Mouse (Mus musculus): ENCODE results near the gene Vac14. TPM values are rescaled to one million over a fixed set of nuclear protein-coding genes. Genes with fewer than 3 reads are reported as not detected.

Vac14 gene
- polyA plus RNA-seq, 1 experiment: 24.3 TPM

GRCm38 (mm10) chr8:110626431-110626830, 8.0 kb downstream of the Vac14 start:
- H3K27ac ChIP-seq (ENCODE audit: insufficient read depth, low read length): no peak overlapping the region
- TF ChIP-seq POLR2A (IDR thresholded peaks at IDR 0.05; ENCODE audit: extremely low read depth, insufficient read depth, low read length) (no peak), CTCF (IDR thresholded peaks at IDR 0.05; ENCODE audit: extremely low read depth, insufficient read depth, low read length) (no peak)
- H3K4me1 ChIP-seq (ENCODE audit: control insufficient read depth, insufficient read depth, low read length): peaks cover 5% of the 10 kb centered on the region
- no peak overlapping the region for H3K4me3 ChIP-seq (ENCODE audit: insufficient read depth, low read length)

- Histone ChIP-seq H3K27ac (ENCODE audit: insufficient read depth, low read length) (no peak overlapping the region), H3K4me1 (ENCODE audit: control insufficient read depth, insufficient read depth, low read length) (peaks cover 5% of the 10 kb centered on the region), H3K4me3 (ENCODE audit: insufficient read depth, low read length) (no peak overlapping the region)
- no peak for TF ChIP-seq POLR2A (IDR thresholded peaks at IDR 0.05; ENCODE audit: extremely low read depth, insufficient read depth, low read length)
- TF ChIP-seq CTCF (IDR thresholded peaks at IDR 0.05; ENCODE audit: extremely low read depth, insufficient read depth, low read length): peak; percentile 50
These were observed 11.1 kb downstream of the Vac14 start for GRCm38 (mm10) chr8:110629245-110630063.

DNA sequence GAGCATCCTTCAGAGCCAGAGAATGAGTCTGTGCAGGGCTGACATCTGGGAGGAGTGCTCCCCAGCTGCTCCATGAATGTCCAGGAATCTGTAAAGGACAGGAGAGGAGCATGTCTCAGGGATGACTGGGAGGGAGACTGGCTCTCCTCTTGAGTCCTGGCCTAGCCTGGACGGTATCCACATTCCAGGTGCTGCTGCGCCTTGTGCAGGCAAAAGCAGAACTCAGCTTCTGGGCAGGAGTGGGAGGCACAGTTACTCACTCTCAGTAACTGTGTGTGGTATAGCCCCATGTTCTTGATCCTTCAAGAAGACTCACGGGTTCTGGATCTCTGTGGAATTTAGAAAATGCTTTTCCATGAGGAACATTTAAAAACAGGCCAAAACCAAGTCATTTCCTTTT, 11.7 kb downstream of the Vac14 start:
- Histone ChIP-seq H3K4me1 (ENCODE audit: control insufficient read depth, insufficient read depth, low read length) (peaks cover 5% of the 10 kb centered on the region), H3K27ac (ENCODE audit: insufficient read depth, low read length) (no peak overlapping the region), H3K4me3 (ENCODE audit: insufficient read depth, low read length) (no peak overlapping the region)
- TF ChIP-seq POLR2A (IDR thresholded peaks at IDR 0.05; ENCODE audit: extremely low read depth, insufficient read depth, low read length) (no peak), CTCF (IDR thresholded peaks at IDR 0.05; ENCODE audit: extremely low read depth, insufficient read depth, low read length) (no peak)

GRCm38 (mm10) chr8:110630571-110631071, 12.2 kb downstream of the Vac14 start:
- Histone ChIP-seq H3K4me1 (ENCODE audit: control insufficient read depth, insufficient read depth, low read length) (peaks cover 5% of the 10 kb centered on the region), H3K4me3 (ENCODE audit: insufficient read depth, low read length) (no peak overlapping the region), H3K27ac (ENCODE audit: insufficient read depth, low read length) (no peak overlapping the region)
- TF ChIP-seq CTCF (IDR thresholded peaks at IDR 0.05; ENCODE audit: extremely low read depth, insufficient read depth, low read length): no peak
- TF ChIP-seq POLR2A (IDR thresholded peaks at IDR 0.05; ENCODE audit: extremely low read depth, insufficient read depth, low read length): no peak

DNA sequence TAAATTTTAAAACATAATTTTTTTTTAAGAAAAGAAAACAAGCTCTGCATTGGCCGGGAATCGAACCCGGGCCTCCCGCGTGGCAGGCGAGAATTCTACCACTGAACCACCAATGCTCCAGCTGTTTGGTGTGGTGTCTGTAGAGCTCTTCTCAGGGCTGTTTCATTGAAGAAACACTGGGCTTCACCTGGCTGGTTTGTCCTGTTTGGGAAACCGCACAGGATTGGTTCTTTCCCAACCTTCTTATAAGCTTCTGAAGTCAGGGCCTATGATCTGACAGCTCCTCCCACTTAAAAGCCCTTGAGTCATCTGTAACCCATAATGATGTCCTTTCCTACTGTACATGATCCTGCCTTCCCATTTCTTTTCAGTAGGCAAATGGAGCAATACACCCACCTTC, 12.8 kb downstream of the Vac14 start:
- TF ChIP-seq CTCF (IDR thresholded peaks at IDR 0.05; ENCODE audit: extremely low read depth, insufficient read depth, low read length) (no peak), POLR2A (IDR thresholded peaks at IDR 0.05; ENCODE audit: extremely low read depth, insufficient read depth, low read length) (no peak)
- Histone ChIP-seq H3K4me1 (ENCODE audit: control insufficient read depth, insufficient read depth, low read length) (peaks cover 5% of the 10 kb centered on the region), H3K27ac (ENCODE audit: insufficient read depth, low read length) (no peak overlapping the region), H3K4me3 (ENCODE audit: insufficient read depth, low read length) (no peak overlapping the region)

- Histone ChIP-seq H3K4me1 (ENCODE audit: control insufficient read depth, insufficient read depth, low read length) (peaks cover 5% of the 10 kb centered on the region), H3K27ac (ENCODE audit: insufficient read depth, low read length) (no peak overlapping the region), H3K4me3 (ENCODE audit: insufficient read depth, low read length) (no peak overlapping the region)
- TF ChIP-seq POLR2A (IDR thresholded peaks at IDR 0.05; ENCODE audit: extremely low read depth, insufficient read depth, low read length): no peak
- no peak for TF ChIP-seq CTCF (IDR thresholded peaks at IDR 0.05; ENCODE audit: extremely low read depth, insufficient read depth, low read length)
These were observed 15.4 kb downstream of the Vac14 start for GRCm38 (mm10) chr8:110633814-110634213.

DNA sequence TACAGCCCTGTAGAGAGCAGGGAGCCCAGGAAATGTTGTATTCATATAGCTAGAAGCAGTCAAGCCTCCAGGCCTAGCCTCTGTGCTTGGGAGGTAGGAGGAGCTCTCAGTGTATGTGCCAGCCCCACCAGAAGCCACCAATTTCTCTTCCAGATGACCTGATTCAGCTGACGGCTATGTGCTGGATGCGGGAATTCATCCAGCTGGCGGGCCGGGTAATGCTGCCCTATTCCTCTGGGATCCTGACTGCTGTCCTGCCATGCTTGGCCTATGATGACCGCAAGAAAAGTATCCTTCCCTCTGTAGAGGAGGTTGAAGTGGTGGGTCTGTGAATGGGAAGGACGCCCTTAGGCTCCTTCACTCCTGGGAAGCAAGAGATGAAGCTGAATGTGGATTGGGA, 17.8 kb downstream of the Vac14 start:
- Histone ChIP-seq H3K27ac (ENCODE audit: insufficient read depth, low read length) (no peak overlapping the region), H3K4me1 (ENCODE audit: control insufficient read depth, insufficient read depth, low read length) (no peaks in the 10 kb centered on the region), H3K4me3 (ENCODE audit: insufficient read depth, low read length) (no peak overlapping the region)
- TF ChIP-seq CTCF (IDR thresholded peaks at IDR 0.05; ENCODE audit: extremely low read depth, insufficient read depth, low read length): no peak
- no peak for TF ChIP-seq POLR2A (IDR thresholded peaks at IDR 0.05; ENCODE audit: extremely low read depth, insufficient read depth, low read length)

GRCm38 (mm10) chr8:110642331-110642730, 23.9 kb downstream of the Vac14 start:
- Histone ChIP-seq H3K4me1 (ENCODE audit: control insufficient read depth, insufficient read depth, low read length) (peaks cover 2% of the 10 kb centered on the region; the same call in 1 of the 2 replicates), H3K27ac (ENCODE audit: insufficient read depth, low read length) (no peak overlapping the region), H3K4me3 (ENCODE audit: insufficient read depth, low read length) (no peak overlapping the region)
- no peak for TF ChIP-seq POLR2A (IDR thresholded peaks at IDR 0.05; ENCODE audit: extremely low read depth, insufficient read depth, low read length)
- TF ChIP-seq CTCF (IDR thresholded peaks at IDR 0.05; ENCODE audit: extremely low read depth, insufficient read depth, low read length): no peak

DNA sequence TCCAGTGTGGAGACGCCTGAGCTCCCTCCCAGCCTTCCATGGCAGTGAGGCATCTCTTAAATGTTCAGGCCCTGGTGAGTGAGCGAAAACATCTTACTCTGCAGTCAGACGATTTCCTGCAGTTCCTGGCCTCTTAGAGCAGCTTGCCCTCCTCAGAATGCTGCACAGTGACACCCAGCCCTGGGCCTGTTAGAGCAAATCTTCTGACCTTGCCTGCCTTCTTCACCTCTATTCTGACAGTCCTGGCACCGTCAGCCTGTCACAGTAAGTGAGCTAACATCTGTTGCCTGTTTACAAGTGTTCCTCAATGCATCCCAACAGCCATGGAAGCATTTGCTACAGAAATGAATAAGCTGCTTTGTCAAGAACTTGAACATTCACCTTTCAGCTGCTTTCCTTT, 24.8 kb downstream of the Vac14 start:
- Histone ChIP-seq H3K4me1 (ENCODE audit: control insufficient read depth, insufficient read depth, low read length) (peaks cover 2% of the 10 kb centered on the region; the same call in 1 of the 2 replicates), H3K27ac (ENCODE audit: insufficient read depth, low read length) (no peak overlapping the region), H3K4me3 (ENCODE audit: insufficient read depth, low read length) (no peak overlapping the region)
- no peak for TF ChIP-seq POLR2A (IDR thresholded peaks at IDR 0.05; ENCODE audit: extremely low read depth, insufficient read depth, low read length)
- TF ChIP-seq CTCF (IDR thresholded peaks at IDR 0.05; ENCODE audit: extremely low read depth, insufficient read depth, low read length): no peak

GRCm38 (mm10) chr8:110644422-110644821, 26.0 kb downstream of the Vac14 start:
- Histone ChIP-seq H3K4me1 (ENCODE audit: control insufficient read depth, insufficient read depth, low read length) (peaks cover 2% of the 10 kb centered on the region; the same call in 1 of the 2 replicates), H3K27ac (ENCODE audit: insufficient read depth, low read length) (no peak overlapping the region), H3K4me3 (ENCODE audit: insufficient read depth, low read length) (no peak overlapping the region)
- no peak for TF ChIP-seq CTCF (IDR thresholded peaks at IDR 0.05; ENCODE audit: extremely low read depth, insufficient read depth, low read length)
- TF ChIP-seq POLR2A (IDR thresholded peaks at IDR 0.05; ENCODE audit: extremely low read depth, insufficient read depth, low read length): no peak
